Comparison of ENCODE assay signal across 8 mouse cellular contexts in genomic region chr6:88189312-88190042, GRCm38 (mm10). TPM values are rescaled to one million over a fixed set of nuclear protein-coding genes. Genes with fewer than 3 reads are reported as not detected.
DNase-seq lines count a peak whose midpoint lies in the region; ATAC-seq and TF ChIP-seq lines count a peak whose summit lies in the region.

No protein-coding gene starts in this region.

- peak overlapping the region; percentile 60 for H3K4me3 ChIP-seq in embryonic facial prominence, embryonic 10.5 days
- peak overlapping the region; percentile 64 for H3K4me3 ChIP-seq in kidney, adult 2 months (ENCODE audit: insufficient read depth, low read depth, low read length)
- H3K4me3 ChIP-seq in limb, embryonic 10.5 days: peak overlapping the region; percentile 57
- peak overlapping the region; percentile 32 for H3K4me3 ChIP-seq in midbrain, embryonic 11.5 days (ENCODE audit: low read depth, low read length)

- no peaks in the 10 kb centered on the region for H3K36me3 ChIP-seq in embryonic facial prominence, embryonic 10.5 days (replicated peaks)
- no peaks in the 10 kb centered on the region for H3K36me3 ChIP-seq in kidney, adult 2 months (ENCODE audit: control insufficient read depth, insufficient read depth, low read length)
- H3K36me3 ChIP-seq in limb, embryonic 10.5 days: no peaks in the 10 kb centered on the region
- H3K36me3 ChIP-seq in midbrain, embryonic 11.5 days (ENCODE audit: control insufficient read depth, insufficient read depth, low read length): no peaks in the 10 kb centered on the region

- DNase-seq in gastrocnemius, adult 18-20 months (ENCODE audit: low spot score): peak; percentile 50
- DNase-seq in gastrocnemius, postnatal 4 days (ENCODE audit: low spot score in 2 of 2): no peak
- peak; percentile 91 for DNase-seq in embryonic facial prominence, embryonic 10.5 days (ENCODE audit: low spot score)
- peak; percentile 61 for DNase-seq in heart, adult 8-10 months (ENCODE audit: low spot score)
- peak; percentile 75 for DNase-seq in kidney, adult 2 months
- DNase-seq in limb, embryonic 10.5 days (ENCODE audit: low spot score): peak; percentile 91
- DNase-seq in midbrain, embryonic 11.5 days (ENCODE audit: low spot score, missing footprints): peak; percentile 99
- peak; percentile 37 for DNase-seq in spleen, adult 12 weeks (ENCODE audit: low spot score)

- H3K27me3 ChIP-seq in embryonic facial prominence, embryonic 10.5 days (replicated peaks; ENCODE audit: low read depth, poor library complexity, severe bottlenecking): peaks cover 88% of the 10 kb centered on the region
- H3K27me3 ChIP-seq in kidney, adult 2 months (replicated peaks; ENCODE audit: control insufficient read depth, insufficient read depth, low read length): 0 out of 2 replicates have a peak, but pooled peaks cover 1% of the 10 kb centered on the region
- peaks cover 85% of the 10 kb centered on the region for H3K27me3 ChIP-seq in limb, embryonic 10.5 days (ENCODE audit: low read depth, poor library complexity, severe bottlenecking)
- H3K27me3 ChIP-seq in midbrain, embryonic 11.5 days (ENCODE audit: control insufficient read depth, insufficient read depth, low read length): peaks cover 73% of the 10 kb centered on the region

- no peak for TF ChIP-seq POLR2A in kidney, adult 2 months (IDR thresholded peaks at IDR 0.05; ENCODE audit: low read depth, low read length)

- peak overlapping the region; percentile 41; the same call in 1 of the 2 replicates for H3K9ac ChIP-seq in midbrain, embryonic 11.5 days (ENCODE audit: low read length)

- peak overlapping the region; percentile 62 for H3K4me2 ChIP-seq in midbrain, embryonic 11.5 days

- WGBS in embryonic facial prominence, embryonic 10.5 days: 2% methylated on average over 56 of the region's 56 CpGs
- 1% methylated on average over 56 of the region's 56 CpGs for WGBS in kidney, adult 2 months
- 1% methylated on average over 56 of the region's 56 CpGs for WGBS in limb, embryonic 10.5 days
- WGBS in midbrain, embryonic 11.5 days: 1% methylated on average over 56 of the region's 56 CpGs

- peak; percentile 77 for TF ChIP-seq CTCF in kidney, adult 2 months (conservative IDR thresholded peaks at IDR 0.05; ENCODE audit: insufficient read depth, insufficient read length, low read depth, low read length)

- no peak overlapping the region; the same call in 1 of the 2 replicates for H3K27ac ChIP-seq in embryonic facial prominence, embryonic 10.5 days (replicated peaks)
- H3K27ac ChIP-seq in kidney, adult 2 months (ENCODE audit: insufficient read depth, low read depth, low read length): no peak overlapping the region
- H3K27ac ChIP-seq in limb, embryonic 10.5 days: no peak overlapping the region
- H3K27ac ChIP-seq in midbrain, embryonic 11.5 days (ENCODE audit: low read depth, low read length): peak overlapping the region; percentile 44; the same call in 1 of the 2 replicates

- peak; percentile 89 for ATAC-seq in midbrain, embryonic 11.5 days (ENCODE audit: low FRiP score)

- H3K9me3 ChIP-seq in embryonic facial prominence, embryonic 10.5 days: no peaks in the 10 kb centered on the region
- H3K9me3 ChIP-seq in limb, embryonic 10.5 days (replicated peaks): no peaks in the 10 kb centered on the region
- no peaks in the 10 kb centered on the region for H3K9me3 ChIP-seq in midbrain, embryonic 11.5 days (ENCODE audit: control insufficient read depth, low read length)

- peaks cover 37% of the 10 kb centered on the region for H3K4me1 ChIP-seq in embryonic facial prominence, embryonic 10.5 days
- no peaks in the 10 kb centered on the region for H3K4me1 ChIP-seq in kidney, adult 2 months (ENCODE audit: control insufficient read depth, insufficient read depth, low read length)
- peaks cover 30% of the 10 kb centered on the region for H3K4me1 ChIP-seq in limb, embryonic 10.5 days
- H3K4me1 ChIP-seq in midbrain, embryonic 11.5 days (ENCODE audit: control insufficient read depth, insufficient read depth, low read length): peaks cover 26% of the 10 kb centered on the region

RNA-seq across cellular contexts. Expression of gene Gata2, which starts 4.2 kb away (rescaled TPM):
- total RNA-seq in gastrocnemius, adult 18-20 months (2021): 1 to 10 TPM; 5.7 to 6.6 TPM
- total RNA-seq in gastrocnemius, postnatal 4 days (2021): 1 to 10 TPM; 6.2 to 7.9 TPM
- polyA plus RNA-seq in embryonic facial prominence, embryonic 10.5 days (2016; fragmentation: Nextera tagmentation; extraction: Ambion mirVana): 34.6 and 35.9 TPM in 2 replicates
- 10 to 100 TPM; 13.5 to 20.0 (median 17.4) TPM for total RNA-seq in heart, adult 8-10 months (2022)
- polyA plus RNA-seq in kidney, adult 2 months (2012; rRNA removed): 36.9 and 37.4 TPM in 2 replicates
- polyA plus RNA-seq in limb, embryonic 10.5 days (2016; fragmentation: Nextera tagmentation; extraction: Ambion mirVana): 6.8 and 9.0 TPM in 2 replicates
- polyA plus RNA-seq in midbrain, embryonic 11.5 days (2014; fragmentation: Nextera tagmentation; extraction: Ambion mirVana): 26.6 and 28.6 TPM in 2 replicates

RNA-seq across cellular contexts. Expression of gene Dnajb8, which starts 32.6 kb away (rescaled TPM):
- not detected for total RNA-seq in gastrocnemius, adult 18-20 months (2021)
- total RNA-seq in gastrocnemius, postnatal 4 days (2021): not detected
- not detected in 2 replicates for polyA plus RNA-seq in embryonic facial prominence, embryonic 10.5 days (2016; fragmentation: Nextera tagmentation; extraction: Ambion mirVana)
- not detected for total RNA-seq in heart, adult 8-10 months (2022)
- polyA plus RNA-seq in kidney, adult 2 months (2012; rRNA removed): 0.10 TPM in 1 of 2 replicates, not detected in the other
- not detected in 2 replicates for polyA plus RNA-seq in limb, embryonic 10.5 days (2016; fragmentation: Nextera tagmentation; extraction: Ambion mirVana)
- not detected in 2 replicates for polyA plus RNA-seq in midbrain, embryonic 11.5 days (2014; fragmentation: Nextera tagmentation; extraction: Ambion mirVana)

Comparison
In these comparisons a context has a peak if more than half of its experiments do, and no peak if none do; other contexts are left out.
1. DNase-seq: peak in gastrocnemius, adult 18-20 months (single experiment), embryonic facial prominence, embryonic 10.5 days (single experiment), heart, adult 8-10 months (single experiment), kidney, adult 2 months (single experiment), limb, embryonic 10.5 days (single experiment), midbrain, embryonic 11.5 days (single experiment) and spleen, adult 12 weeks (single experiment); none in gastrocnemius, postnatal 4 days (0 of 2).
2. Peak in every context shown above with its lines, with median percentiles within 50 percentile points of each other: H3K4me3 ChIP-seq.